Mouse (Mus musculus) kidney, embryonic 15.5 days (tissue): ENCODE measurements around the gene Dcaf10. TPM values are rescaled to one million over a fixed set of nuclear protein-coding genes. Genes with fewer than 3 reads are reported as not detected.

ENCODE experiments used
- ATAC-seq: fragments of 200-750 bp; cut with Nextera tagmentation; replicated peaks from 2 replicates; pipeline ENCODE4 v1.8.0; 2017; ENCODE audit warnings: moderate TSS enrichment; ENCODE audit not compliant: low FRiP score
- H3K27ac ChIP-seq: fragments of 300-500 bp; sonication (generic); 2 replicates; pipeline ENCODE4 v1.5.1; 2015; ENCODE audit warnings: mild to moderate bottlenecking, inconsistent platforms
- H3K27me3 ChIP-seq: fragments of 300-500 bp; sonication (generic); 2 replicates; pipeline ENCODE4 v1.6.1; 2015; ENCODE audit warnings: inconsistent platforms
- H3K36me3 ChIP-seq: fragments of 300-500 bp; sonication (generic); 2 replicates; pipeline ENCODE4 v1.6.1; 2015; ENCODE audit warnings: inconsistent platforms
- H3K4me1 ChIP-seq: fragments of 300-500 bp; sonication (generic); 2 replicates; pipeline ENCODE4 v1.6.1; 2015; ENCODE audit warnings: inconsistent platforms
- H3K4me2 ChIP-seq: fragments of 300-500 bp; sonication (generic); 2 replicates; pipeline ENCODE4 v1.6.1; 2015; ENCODE audit warnings: moderate library complexity, mild to moderate bottlenecking, inconsistent platforms
- H3K4me3 ChIP-seq: fragments of 300-500 bp; sonication (generic); replicated peaks from 2 replicates; pipeline ENCODE4 v1.5.1; 2015; ENCODE audit warnings: mild to moderate bottlenecking, inconsistent platforms
- H3K9ac ChIP-seq: fragments of 300-500 bp; sonication (generic); 2 replicates; pipeline ENCODE4 v1.6.1; 2015; ENCODE audit warnings: mild to moderate bottlenecking, inconsistent platforms
- H3K9me3 ChIP-seq: fragments of 300-500 bp; sonication (generic); replicated peaks from 2 replicates; pipeline ENCODE4 v1.6.1; 2016; ENCODE audit warnings: inconsistent platforms
- WGBS: fragments of 180-500 bp; shearing (Covaris S2); methylation state at CpG from one replicate; pipeline ENCODE4 v1.1.7; 2015; ENCODE audit warnings: mixed read lengths; 5-methylcytosine and 5-hydroxymethylcytosine counted together
- polyA plus RNA-seq: library from polyadenylated mRNA; unstranded; fragments of >200 nt; fragmentation: Nextera tagmentation; extraction: Ambion mirVana; gene quantifications from 2 replicates; pipeline ENCODE4 v1.2.1, GENCODE M21; 2015

Gene Dcaf10
- polyA plus RNA-seq, 1 experiment from 2014 or later, result 11.6 TPM

DNA sequence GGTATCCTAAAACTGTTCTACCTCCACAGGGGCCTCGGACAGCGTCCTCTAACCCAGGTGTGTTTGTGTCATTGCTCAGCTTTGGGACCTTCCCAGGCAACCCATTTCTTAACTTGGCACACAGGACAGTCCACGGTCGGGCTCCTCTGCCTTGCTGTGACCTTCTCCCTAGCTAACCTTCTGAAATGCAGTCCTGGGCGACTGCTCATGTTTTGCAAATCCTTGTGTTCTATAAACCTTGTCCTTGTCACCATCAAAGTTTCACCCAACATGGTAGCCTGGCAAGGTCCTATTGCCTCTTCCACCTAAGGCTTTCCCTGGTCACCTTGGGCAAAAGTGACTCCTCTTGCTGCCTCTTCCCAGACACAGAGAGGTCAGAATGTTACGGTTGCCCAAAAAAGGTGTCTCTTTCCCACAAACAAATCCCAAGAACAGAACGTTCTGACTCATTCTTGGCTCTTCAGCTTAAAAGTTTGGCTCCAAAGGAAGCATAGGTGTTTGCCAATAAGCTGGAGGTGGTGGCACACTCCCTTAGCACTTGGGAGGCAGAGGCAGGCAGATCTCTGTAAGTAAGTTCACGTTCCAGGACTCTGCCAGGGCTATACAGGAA is 69.4 kb downstream of the Dcaf10 start:
- no peak for ATAC-seq
- peaks cover 23% of the 10 kb centered on the region for H3K4me1 ChIP-seq
- H3K36me3 ChIP-seq, result no peaks in the 10 kb centered on the region
- no peak overlapping the region for H3K4me2 ChIP-seq
- H3K27me3 ChIP-seq, result no peaks in the 10 kb centered on the region
- no peak overlapping the region for H3K27ac ChIP-seq
- H3K9me3 ChIP-seq, result no peaks in the 10 kb centered on the region
- WGBS, result 91% methylated on average over 8 of the region's 8 CpGs
- no peak overlapping the region for H3K4me3 ChIP-seq
- H3K9ac ChIP-seq, result no peak overlapping the region

GRCm38 (mm10) chr4:45412433-45413192 is 70.7 kb downstream of the Dcaf10 start:
- WGBS, result 69% methylated on average over 16 of the region's 16 CpGs
- no peak overlapping the region for H3K4me2 ChIP-seq

GRCm38 (mm10) chr4:45413674-45414338 is 71.9 kb downstream of the Dcaf10 start:
- 79% methylated on average over 9 of the region's 9 CpGs for WGBS
- Histone ChIP-seq H3K36me3 (no peaks in the 10 kb centered on the region), H3K27me3 (no peaks in the 10 kb centered on the region), H3K9ac (no peak overlapping the region), H3K4me1 (peaks cover 19% of the 10 kb centered on the region), H3K9me3 (no peaks in the 10 kb centered on the region), H3K27ac (no peak overlapping the region), H3K4me2 (no peak overlapping the region), H3K4me3 (no peak overlapping the region)
- ATAC-seq, result no peak

More at GRCm38 (mm10) chr4:45412433-45413192, 70.7 kb downstream of the Dcaf10 start:
- ATAC-seq, result no peak
- Histone ChIP-seq H3K36me3 (no peaks in the 10 kb centered on the region), H3K4me1 (peaks cover 10% of the 10 kb centered on the region), H3K27me3 (no peaks in the 10 kb centered on the region), H3K4me3 (no peak overlapping the region), H3K9ac (no peak overlapping the region), H3K27ac (no peak overlapping the region), H3K9me3 (no peaks in the 10 kb centered on the region)

DNA sequence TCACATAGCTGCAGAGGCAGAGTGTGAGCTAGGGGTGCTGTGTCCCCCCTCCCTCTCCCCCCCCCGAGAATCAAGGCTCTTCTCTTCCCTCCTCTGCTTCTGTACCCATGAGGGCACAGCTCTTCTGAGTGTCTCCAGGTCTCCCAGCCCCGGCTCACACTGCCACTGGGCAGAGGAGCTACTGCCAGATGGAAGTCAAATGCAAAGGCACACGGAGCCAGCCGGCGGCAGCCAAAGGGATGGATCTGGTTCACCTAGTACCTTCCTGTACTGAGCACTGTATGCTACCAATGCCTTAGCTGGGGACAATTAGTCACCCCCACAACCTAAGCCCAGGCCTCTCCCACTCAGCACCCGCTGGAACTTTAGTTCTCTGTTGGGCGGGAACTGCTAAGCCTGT is 74.4 kb downstream of the Dcaf10 start:
- whole genome bisulfite sequencing, result 73% methylated on average over 7 of the region's 7 CpGs

GRCm38 (mm10) chr4:45418229-45418950 is 76.5 kb downstream of the Dcaf10 start:
- ATAC-seq, result 0 out of 2 replicates have a peak, but pooled peaks have one; percentile 41
- 34% methylated on average over 11 of the region's 11 CpGs for WGBS

More for the DNA sequence above, 74.4 kb downstream of the Dcaf10 start:
- H3K9ac ChIP-seq, result no peak overlapping the region
- no peaks in the 10 kb centered on the region for H3K9me3 ChIP-seq
- peaks cover 22% of the 10 kb centered on the region for H3K4me1 ChIP-seq
- no peak for ATAC-seq
- no peak overlapping the region for H3K4me2 ChIP-seq
- H3K27ac ChIP-seq, result no peak overlapping the region
- no peak overlapping the region for H3K4me3 ChIP-seq
- no peaks in the 10 kb centered on the region for H3K27me3 ChIP-seq
- H3K36me3 ChIP-seq, result no peaks in the 10 kb centered on the region

GRCm38 (mm10) chr4:45419051-45419450 is 77.2 kb downstream of the Dcaf10 start:
- H3K36me3 ChIP-seq, result no peaks in the 10 kb centered on the region
- ATAC-seq, result no peak
- no peak overlapping the region for H3K4me3 ChIP-seq
- H3K4me2 ChIP-seq, result no peak overlapping the region
- no peak overlapping the region for H3K9ac ChIP-seq
- no peaks in the 10 kb centered on the region for H3K9me3 ChIP-seq
- H3K4me1 ChIP-seq, result peaks cover 39% of the 10 kb centered on the region
- 77% methylated on average over 4 of the region's 4 CpGs for WGBS
- H3K27me3 ChIP-seq, result no peaks in the 10 kb centered on the region
- no peak overlapping the region for H3K27ac ChIP-seq

More at GRCm38 (mm10) chr4:45418229-45418950, 76.5 kb downstream of the Dcaf10 start:
- no peaks in the 10 kb centered on the region for H3K9me3 ChIP-seq
- no peaks in the 10 kb centered on the region for H3K36me3 ChIP-seq
- H3K27me3 ChIP-seq, result no peaks in the 10 kb centered on the region
- H3K4me1 ChIP-seq, result peaks cover 32% of the 10 kb centered on the region
- no peak overlapping the region for H3K9ac ChIP-seq
- peak overlapping the region; percentile 42 for H3K4me2 ChIP-seq
- H3K4me3 ChIP-seq, result no peak overlapping the region; the same call in 1 of the 2 replicates
- no peak overlapping the region for H3K27ac ChIP-seq

DNA sequence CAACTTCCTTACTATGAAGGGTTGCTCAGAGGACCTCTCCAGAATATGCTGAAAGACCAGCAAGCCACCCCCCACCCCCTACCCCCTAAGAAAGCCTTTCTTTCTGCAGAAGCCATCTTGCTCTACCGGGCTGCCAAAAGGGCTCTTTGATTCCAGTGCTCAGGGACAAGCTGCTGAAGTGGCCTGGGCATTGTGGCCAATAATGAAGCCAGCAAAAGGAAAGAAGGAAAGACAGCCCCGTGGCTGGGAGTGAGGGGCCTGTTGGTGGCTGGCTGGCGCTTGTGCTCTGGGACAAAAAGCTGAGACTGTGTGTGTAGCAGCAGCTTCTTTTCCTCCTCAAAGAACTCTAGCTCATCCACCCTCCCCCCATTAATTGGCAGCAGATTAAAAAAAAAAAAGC is 78.8 kb downstream of the Dcaf10 start:
- Histone ChIP-seq H3K27me3 (no peaks in the 10 kb centered on the region), H3K4me2 (no peak overlapping the region), H3K4me1 (peaks cover 42% of the 10 kb centered on the region), H3K4me3 (no peak overlapping the region), H3K36me3 (no peaks in the 10 kb centered on the region), H3K27ac (peak overlapping the region; percentile 73; the same call in 1 of the 2 replicates), H3K9ac (no peak overlapping the region), H3K9me3 (no peaks in the 10 kb centered on the region)
- ATAC-seq, result no peak
- 63% methylated on average over 3 of the region's 3 CpGs for WGBS

DNA sequence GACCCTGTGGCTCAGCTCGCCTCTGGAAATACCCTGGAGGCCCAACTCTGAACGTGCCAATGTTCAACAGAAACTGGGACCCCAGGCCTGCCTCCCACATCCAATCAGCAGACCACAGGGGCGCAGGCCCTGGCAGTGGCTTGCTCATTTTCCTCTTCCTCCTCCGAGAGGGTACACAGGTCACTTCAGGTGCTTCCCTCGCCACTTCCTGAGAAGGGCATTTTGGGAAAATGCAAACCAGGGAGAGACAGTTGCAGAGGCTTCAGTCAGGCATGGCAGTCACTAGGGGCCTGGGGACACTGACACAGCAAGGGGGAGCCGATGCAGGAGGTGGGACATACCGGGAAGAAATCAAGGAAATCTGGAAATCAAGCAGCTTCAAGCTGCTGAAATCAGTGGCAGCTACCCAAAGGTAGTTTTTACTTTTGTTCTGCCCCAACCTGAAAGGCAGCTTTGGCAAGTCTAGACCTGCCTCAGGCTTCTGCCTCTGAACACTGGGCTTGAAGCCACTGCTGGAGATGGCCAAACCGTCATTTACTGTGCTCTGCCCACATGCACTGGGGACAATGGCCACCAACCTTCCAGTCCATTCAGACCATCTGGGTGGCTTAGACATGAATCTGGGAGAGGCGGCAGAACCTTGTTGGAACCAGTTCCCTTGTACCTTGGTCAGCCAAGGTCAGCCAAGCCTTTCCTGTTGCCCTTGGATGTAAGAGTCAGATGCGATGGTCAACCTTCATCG is 79.8 kb downstream of the Dcaf10 start:
- Histone ChIP-seq H3K4me1 (peaks cover 44% of the 10 kb centered on the region), H3K9me3 (no peaks in the 10 kb centered on the region), H3K4me3 (no peak overlapping the region), H3K27ac (peak overlapping the region; percentile 73), H3K4me2 (no peak overlapping the region), H3K9ac (no peak overlapping the region), H3K27me3 (no peaks in the 10 kb centered on the region), H3K36me3 (no peaks in the 10 kb centered on the region)
- ATAC-seq, result no peak
- 77% methylated on average over 11 of the region's 11 CpGs for WGBS

GRCm38 (mm10) chr4:45422640-45423039 is 80.7 kb downstream of the Dcaf10 start:
- no peak overlapping the region for H3K4me3 ChIP-seq
- no peak for ATAC-seq
- WGBS, result 85% methylated on average over 10 of the region's 10 CpGs
- H3K4me1 ChIP-seq, result peaks cover 43% of the 10 kb centered on the region
- H3K9ac ChIP-seq, result no peak overlapping the region
- H3K27me3 ChIP-seq, result no peaks in the 10 kb centered on the region
- H3K36me3 ChIP-seq, result no peaks in the 10 kb centered on the region
- no peak overlapping the region for H3K4me2 ChIP-seq
- 0 out of 2 replicates have a peak overlapping the region, but pooled peaks have one; percentile 73 for H3K27ac ChIP-seq
- no peaks in the 10 kb centered on the region for H3K9me3 ChIP-seq

DNA sequence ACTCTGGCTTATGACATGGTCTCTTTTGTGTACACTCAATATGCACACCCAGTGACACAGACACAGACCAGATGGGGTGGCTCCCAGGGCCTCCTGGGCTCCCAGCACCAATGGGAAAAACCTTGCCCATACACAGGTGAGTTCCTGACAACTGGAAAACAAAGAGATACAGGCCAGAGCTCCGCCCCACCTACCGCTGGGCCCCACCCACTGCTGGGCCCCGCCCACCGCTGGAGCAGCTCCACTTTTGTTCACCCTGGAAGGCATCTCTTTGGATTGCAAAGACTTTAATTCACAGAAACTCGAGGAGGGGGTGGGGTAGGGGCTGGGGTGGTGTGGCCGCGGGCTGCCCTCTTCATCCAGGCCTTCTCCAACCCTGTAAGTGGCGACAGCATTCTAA is 81.5 kb downstream of the Dcaf10 start:
- Histone ChIP-seq H3K4me3 (no peak overlapping the region), H3K4me1 (peaks cover 37% of the 10 kb centered on the region), H3K36me3 (no peaks in the 10 kb centered on the region), H3K27ac (no peak overlapping the region), H3K4me2 (no peak overlapping the region), H3K9ac (no peak overlapping the region), H3K27me3 (no peaks in the 10 kb centered on the region), H3K9me3 (no peaks in the 10 kb centered on the region)
- WGBS, result 36% methylated on average over 8 of the region's 8 CpGs
- no peak for ATAC-seq

GRCm38 (mm10) chr4:45426724-45427457 is 85.0 kb downstream of the Dcaf10 start:
- Histone ChIP-seq H3K27me3 (no peaks in the 10 kb centered on the region), H3K4me1 (peaks cover 16% of the 10 kb centered on the region), H3K36me3 (no peaks in the 10 kb centered on the region), H3K9ac (no peak overlapping the region), H3K27ac (no peak overlapping the region), H3K4me3 (no peak overlapping the region), H3K9me3 (no peaks in the 10 kb centered on the region), H3K4me2 (no peak overlapping the region)
- 69% methylated on average over 13 of the region's 13 CpGs for WGBS
- ATAC-seq, result no peak
